Mouse (Mus musculus) lung, adult 2 months (tissue): ENCODE results near the gene Rplp1. TPM values are rescaled to one million over a fixed set of nuclear protein-coding genes. Genes with fewer than 3 reads are reported as not detected.

Source experiments
- DNase-seq: peaks from one replicate; pipeline ENCODE4 v3.0.0; 2022
- H3K4me1 ChIP-seq: fragments of 200-500 bp; 2 replicates; pipeline ENCODE4 v1.6.1; 2011; ENCODE audit warnings: low read length; ENCODE audit not compliant: control insufficient read depth, insufficient read depth
- H3K4me3 ChIP-seq: fragments of 200-500 bp; replicated peaks from 2 replicates; pipeline ENCODE3; 2011; ENCODE audit warnings: low read depth, mild to moderate bottlenecking, control low read depth, low read length; ENCODE audit errors: extremely low read depth
- CTCF ChIP-seq: fragments of 200-500 bp; IDR thresholded peaks from 2 replicates; pipeline ENCODE4 v1.5.1; 2011; ENCODE audit warnings: mild to moderate bottlenecking, low read length, control low read depth; ENCODE audit not compliant: insufficient read depth
- POLR2A ChIP-seq: fragments of 200-500 bp; IDR thresholded peaks from 2 replicates; pipeline ENCODE4 v1.6.1; 2011; ENCODE audit warnings: low read depth, mild to moderate bottlenecking, control low read depth, low read length, borderline replicate concordance; ENCODE audit errors: extremely low read depth
- WGBS: fragments of 180-500 bp; shearing (Covaris S2); methylation state at CpG from one replicate; pipeline ENCODE4 v1.1.7; 2018; 5-methylcytosine and 5-hydroxymethylcytosine counted together
- polyA plus RNA-seq: library from polyadenylated mRNA; depleted of rRNA; stranded (reverse); fragments of >200 nt; gene quantifications from 2 replicates; pipeline ENCODE4 v1.2.3, GENCODE M21; 2012

Gene Rplp1
- polyA plus RNA-seq, 1 experiment: 6,011 TPM

GRCm38 (mm10) chr9:61916986-61917385 lies 2.6 kb upstream of the Rplp1 start:
- WGBS: 89% methylated on average over 3 of the region's 3 CpGs
- 0 out of 2 replicates have a peak, but pooled peaks cover 4% of the 10 kb centered on the region for H3K4me1 ChIP-seq
- TF ChIP-seq POLR2A (no peak), CTCF (no peak)
- DNase-seq: no peak
- no peak overlapping the region for H3K4me3 ChIP-seq

GRCm38 (mm10) chr9:61915393-61916005 lies 1.2 kb upstream of the Rplp1 start:
- Histone ChIP-seq H3K4me1 (0 out of 2 replicates have a peak, but pooled peaks cover 4% of the 10 kb centered on the region), H3K4me3 (no peak overlapping the region)
- no peak for DNase-seq
- WGBS: 54% methylated on average over 4 of the region's 4 CpGs
- TF ChIP-seq POLR2A (no peak), CTCF (no peak)

- no peak for DNase-seq
- 2% methylated on average over 13 of the region's 13 CpGs for WGBS
- no peak for TF ChIP-seq CTCF
- TF ChIP-seq POLR2A: no peak
- Histone ChIP-seq H3K4me3 (peak overlapping the region; percentile 78), H3K4me1 (0 out of 2 replicates have a peak, but pooled peaks cover 4% of the 10 kb centered on the region)
These were observed 567 bp upstream of the Rplp1 start for GRCm38 (mm10) chr9:61914917-61915300.

GRCm38 (mm10) chr9:61911300-61912128 lies 2.8 kb downstream of the Rplp1 start:
- no peak for DNase-seq

DNA sequence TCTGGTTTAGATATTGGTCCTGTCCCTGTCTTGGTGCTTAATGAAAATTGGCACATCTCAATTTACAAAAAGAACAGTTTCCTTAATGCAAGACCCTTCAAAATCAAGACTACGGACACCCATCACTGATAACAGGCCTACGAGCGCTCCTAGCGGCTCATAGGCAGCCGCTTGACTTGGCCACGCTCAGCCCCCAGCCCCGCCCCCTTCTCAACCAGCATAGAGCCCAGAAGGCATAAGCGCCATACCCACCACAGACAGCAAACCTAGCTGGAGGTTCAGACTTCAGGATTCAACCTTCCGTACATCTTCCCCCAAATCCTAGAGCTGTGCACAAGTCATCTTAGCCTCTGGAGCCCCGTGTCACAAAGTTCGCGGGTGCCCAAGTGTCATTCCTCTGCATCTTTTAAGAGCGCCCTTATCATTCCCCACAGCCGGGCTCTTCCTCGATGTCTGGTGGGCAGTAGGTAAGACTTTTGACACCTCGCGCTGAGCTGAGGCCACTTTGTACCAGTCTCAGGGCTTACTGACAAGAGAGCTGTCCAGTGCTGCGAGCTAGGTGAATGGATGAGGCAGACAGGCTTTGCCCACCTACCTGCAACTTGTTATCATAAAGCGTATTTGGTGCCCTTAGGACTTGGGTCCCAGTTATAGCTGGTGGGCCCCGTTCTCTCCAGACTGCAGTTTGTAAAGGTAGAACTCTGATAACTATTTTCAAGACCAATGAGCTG lies 3.7 kb downstream of the Rplp1 start:
- 57% methylated on average over 20 of the region's 20 CpGs for WGBS
- DNase-seq: no peak
- H3K4me1 ChIP-seq: 0 out of 2 replicates have a peak, but pooled peaks cover 4% of the 10 kb centered on the region
- no peak overlapping the region for H3K4me3 ChIP-seq
- no peak for TF ChIP-seq CTCF
- TF ChIP-seq POLR2A: no peak

More at GRCm38 (mm10) chr9:61911300-61912128, 2.8 kb downstream of the Rplp1 start:
- TF ChIP-seq CTCF (no peak), POLR2A (no peak)
- H3K4me3 ChIP-seq: no peak overlapping the region
- H3K4me1 ChIP-seq: 0 out of 2 replicates have a peak, but pooled peaks cover 4% of the 10 kb centered on the region
- WGBS: 67% methylated on average over 6 of the region's 6 CpGs

DNA sequence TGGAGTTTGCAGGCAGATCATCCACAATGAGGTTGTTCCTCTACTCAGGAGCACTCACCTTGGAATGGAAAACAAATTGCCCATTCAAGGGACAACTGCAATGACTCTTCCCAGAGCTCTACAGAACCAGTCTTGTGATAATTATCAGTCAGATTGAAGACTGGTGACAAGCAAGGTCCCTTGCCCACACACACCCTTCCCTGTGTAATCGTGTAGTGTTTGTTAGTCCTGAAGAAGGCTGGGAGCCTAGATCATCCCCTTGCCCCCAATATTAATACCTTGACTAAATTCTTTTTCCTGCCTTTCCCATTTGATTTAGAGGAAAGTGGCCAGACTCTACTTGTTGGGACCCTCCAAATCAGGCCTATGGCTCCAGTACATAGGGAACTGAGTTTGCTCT lies 4.7 kb downstream of the Rplp1 start:
- Histone ChIP-seq H3K4me3 (no peak overlapping the region), H3K4me1 (peaks cover 6% of the 10 kb centered on the region; the same call in 1 of the 2 replicates)
- no peak for DNase-seq
- TF ChIP-seq CTCF (no peak), POLR2A (no peak)
- WGBS: 79% methylated on average over 1 of the region's 1 CpGs

GRCm38 (mm10) chr9:61908832-61909407 lies 5.4 kb downstream of the Rplp1 start:
- Histone ChIP-seq H3K4me1 (peaks cover 6% of the 10 kb centered on the region; the same call in 1 of the 2 replicates), H3K4me3 (no peak overlapping the region)
- TF ChIP-seq CTCF: no peak
- TF ChIP-seq POLR2A: no peak
- DNase-seq: no peak
- WGBS: 89% methylated on average over 11 of the region's 11 CpGs

DNA sequence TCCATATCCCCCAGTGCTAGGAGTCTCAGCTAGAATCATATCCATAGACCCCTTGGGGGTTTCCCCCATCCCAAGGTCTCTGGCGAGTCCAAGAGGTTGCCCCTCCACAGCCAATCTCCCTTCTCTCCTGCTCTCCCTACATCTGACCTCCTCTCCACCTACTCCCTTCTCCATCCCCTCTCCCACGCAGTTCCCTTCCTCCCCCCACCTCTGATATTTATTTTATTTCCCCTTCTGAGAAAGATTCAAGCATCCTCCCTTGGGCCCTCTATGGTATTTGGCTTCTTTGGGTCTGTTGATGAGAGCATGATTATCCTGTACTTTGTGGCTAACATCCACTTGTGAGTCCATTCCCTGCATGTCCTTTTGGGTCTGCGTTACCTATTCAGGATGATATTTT lies 6.0 kb downstream of the Rplp1 start:
- no peak overlapping the region for H3K4me3 ChIP-seq
- TF ChIP-seq POLR2A (no peak), CTCF (no peak)
- H3K4me1 ChIP-seq: peaks cover 2% of the 10 kb centered on the region; the same call in 1 of the 2 replicates
- 77% methylated on average over 3 of the region's 3 CpGs for WGBS
- no peak for DNase-seq
